Mouse (Mus musculus) intestine, postnatal 0 days (tissue): ENCODE data around the gene Smyd1. TPM values are rescaled to one million over a fixed set of nuclear protein-coding genes. Genes with fewer than 3 reads are reported as not detected.
"Not testable (repeated sequence)": the region's sequence is repeated elsewhere in the genome, so short reads cannot be mapped to it uniquely, and the experiment has no call there.

Experiments
- ATAC-seq: fragments of 200-750 bp; cut with Nextera tagmentation; 2 replicates; pipeline ENCODE4 v1.8.0; 2017; ENCODE audit warnings: mild to moderate bottlenecking, moderate TSS enrichment, moderate library complexity
- H3K27ac ChIP-seq: fragments of 300-500 bp; sonication (generic); 2 replicates; pipeline ENCODE4 v1.5.1; 2014; ENCODE audit warnings: mild to moderate bottlenecking, low read depth, low read length, moderate library complexity
- H3K27me3 ChIP-seq: fragments of 300-500 bp; sonication (generic); replicated peaks from 2 replicates; pipeline ENCODE4 v1.6.1; 2014; ENCODE audit warnings: low read length, mixed read lengths; ENCODE audit not compliant: control insufficient read depth, insufficient read depth
- H3K36me3 ChIP-seq: fragments of 300-500 bp; sonication (generic); 2 replicates; pipeline ENCODE4 v1.6.1; 2014; ENCODE audit warnings: mild to moderate bottlenecking, moderate library complexity; ENCODE audit not compliant: control insufficient read depth, insufficient read depth
- H3K4me1 ChIP-seq: fragments of 300-500 bp; sonication (generic); replicated peaks from 2 replicates; pipeline ENCODE4 v1.6.1; 2014; ENCODE audit warnings: antibody characterized with exemption, low read length, mixed read lengths; ENCODE audit not compliant: control insufficient read depth, insufficient read depth
- H3K4me2 ChIP-seq: fragments of 300-500 bp; sonication (generic); replicated peaks from 2 replicates; pipeline ENCODE4 v1.6.1; 2014; ENCODE audit warnings: low read depth, mild to moderate bottlenecking, moderate library complexity
- H3K4me3 ChIP-seq: fragments of 300-500 bp; sonication (generic); 2 replicates; pipeline ENCODE4 v1.5.1; 2014; ENCODE audit warnings: low read depth, low read length
- H3K9ac ChIP-seq: fragments of 300-500 bp; sonication (generic); 2 replicates; pipeline ENCODE4 v1.6.1; 2014; ENCODE audit warnings: mild to moderate bottlenecking, low read depth, low read length
- H3K9me3 ChIP-seq: fragments of 300-500 bp; sonication (generic); 2 replicates; pipeline ENCODE4 v1.6.1; 2016; ENCODE audit warnings: mixed run types; ENCODE audit not compliant: control insufficient read depth
- CTCF ChIP-seq: sonication (generic); IDR thresholded peaks from 2 replicates; pipeline ENCODE4 v1.5.1; 2016; ENCODE audit warnings: low read depth, mild to moderate bottlenecking, control low read depth, antibody characterized with exemption, moderate library complexity
- WGBS: fragments of 180-500 bp; shearing (Covaris S2); extraction: QIAGEN DNeasy Blood & Tissue Kit; methylation state at CpG from one replicate; pipeline ENCODE4 v1.1.7; 2014; 5-methylcytosine and 5-hydroxymethylcytosine counted together
- polyA plus RNA-seq: library from polyadenylated mRNA; unstranded; fragments of >200 nt; fragmentation: Nextera tagmentation; extraction: Ambion mirVana; gene quantifications from 2 replicates; pipeline ENCODE4 v1.2.1, GENCODE M21; 2015

Gene Smyd1
- polyA plus RNA-seq, 1 experiment from 2014 or later = 0.13 TPM

DNA sequence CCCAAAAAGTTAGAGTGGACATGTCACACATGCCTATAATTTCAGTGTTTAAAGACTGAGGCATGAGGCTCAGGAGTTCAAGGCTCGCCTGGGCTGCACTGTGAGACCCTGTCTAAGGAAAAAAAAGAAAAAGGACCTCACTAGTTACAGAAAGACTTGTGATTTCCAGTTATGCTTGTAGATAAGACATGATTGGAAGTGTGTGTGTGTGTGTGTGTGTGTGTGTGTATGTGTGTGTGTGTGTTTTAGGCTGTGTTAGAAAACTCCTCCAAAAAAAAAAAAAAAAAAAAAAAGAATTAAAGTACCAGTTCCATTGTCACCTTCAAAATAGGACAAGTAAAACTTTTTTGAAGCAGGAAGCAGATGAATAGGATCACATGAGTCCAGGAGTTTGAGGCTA, 47.4 kb downstream of the Smyd1 start:
- H3K27me3 ChIP-seq = no peaks in the 10 kb centered on the region
- no peaks in the 10 kb centered on the region for H3K36me3 ChIP-seq
- no peaks in the 10 kb centered on the region for H3K9me3 ChIP-seq
- no peak overlapping the region for H3K27ac ChIP-seq
- H3K4me1 ChIP-seq = 0 out of 2 replicates have a peak, but pooled peaks cover 4% of the 10 kb centered on the region
- no peak overlapping the region for H3K9ac ChIP-seq
- H3K4me3 ChIP-seq = no peak overlapping the region
- 95% methylated on average over 1 of the region's 1 CpGs for WGBS
- ATAC-seq = no peak
- H3K4me2 ChIP-seq = no peak overlapping the region
- no peak for TF ChIP-seq CTCF

DNA sequence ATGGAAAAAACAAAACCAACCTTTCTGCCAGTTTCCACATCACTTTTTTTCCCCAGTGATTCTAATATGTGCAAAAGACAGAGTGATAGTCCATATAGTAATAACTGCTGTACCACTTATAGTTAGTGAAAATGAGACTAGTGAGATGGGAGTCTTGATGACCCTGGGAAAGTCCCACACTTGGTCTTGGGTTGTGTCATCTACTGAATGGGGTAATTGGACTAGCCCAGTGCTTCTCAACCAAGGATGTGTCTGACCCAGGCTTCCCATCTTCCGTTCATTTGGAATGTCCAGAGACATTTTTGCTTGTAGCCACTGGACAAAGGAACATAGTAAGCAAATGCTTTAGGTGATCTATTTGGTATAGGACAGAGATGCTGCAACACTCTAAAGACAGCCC, 48.3 kb downstream of the Smyd1 start:
- Histone ChIP-seq H3K9ac (no peak overlapping the region), H3K27ac (no peak overlapping the region), H3K27me3 (no peaks in the 10 kb centered on the region), H3K4me1 (0 out of 2 replicates have a peak, but pooled peaks cover 4% of the 10 kb centered on the region), H3K9me3 (no peaks in the 10 kb centered on the region), H3K4me2 (no peak overlapping the region), H3K36me3 (no peaks in the 10 kb centered on the region), H3K4me3 (no peak overlapping the region)
- WGBS = 87% methylated on average over 1 of the region's 1 CpGs
- TF ChIP-seq CTCF = no peak
- ATAC-seq = no peak

DNA sequence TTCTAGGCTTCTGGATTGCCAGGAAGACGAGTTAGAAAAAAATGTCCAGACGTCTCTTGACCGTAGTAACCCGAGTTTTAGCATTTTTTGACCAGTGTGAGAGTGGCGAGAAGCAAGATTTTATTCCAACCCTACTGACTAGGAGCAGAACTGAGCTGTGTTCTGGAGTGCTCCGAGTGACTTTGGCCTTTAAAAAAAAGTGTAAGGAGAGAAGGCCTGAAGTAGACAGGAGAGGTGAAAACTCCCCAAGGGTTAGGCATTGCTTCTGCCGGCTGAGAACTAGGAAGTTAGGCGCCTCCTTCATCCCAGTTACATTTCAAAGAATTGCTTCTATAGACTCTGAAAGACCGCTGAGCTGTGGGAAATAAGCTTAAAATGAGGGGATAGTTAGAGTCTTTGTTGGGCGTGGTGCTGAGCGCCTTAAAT, 49.7 kb downstream of the Smyd1 start:
- no peak for TF ChIP-seq CTCF
- Histone ChIP-seq H3K27me3 (no peaks in the 10 kb centered on the region), H3K9ac (peak overlapping the region; percentile 92), H3K9me3 (no peaks in the 10 kb centered on the region), H3K4me3 (peak overlapping the region; percentile 75), H3K4me2 (peak overlapping the region; percentile 72), H3K4me1 (0 out of 2 replicates have a peak, but pooled peaks cover 4% of the 10 kb centered on the region), H3K36me3 (no peaks in the 10 kb centered on the region), H3K27ac (peak overlapping the region; percentile 92)
- WGBS = under 1% methylated on average over 11 of the region's 11 CpGs
- no peak for ATAC-seq

DNA sequence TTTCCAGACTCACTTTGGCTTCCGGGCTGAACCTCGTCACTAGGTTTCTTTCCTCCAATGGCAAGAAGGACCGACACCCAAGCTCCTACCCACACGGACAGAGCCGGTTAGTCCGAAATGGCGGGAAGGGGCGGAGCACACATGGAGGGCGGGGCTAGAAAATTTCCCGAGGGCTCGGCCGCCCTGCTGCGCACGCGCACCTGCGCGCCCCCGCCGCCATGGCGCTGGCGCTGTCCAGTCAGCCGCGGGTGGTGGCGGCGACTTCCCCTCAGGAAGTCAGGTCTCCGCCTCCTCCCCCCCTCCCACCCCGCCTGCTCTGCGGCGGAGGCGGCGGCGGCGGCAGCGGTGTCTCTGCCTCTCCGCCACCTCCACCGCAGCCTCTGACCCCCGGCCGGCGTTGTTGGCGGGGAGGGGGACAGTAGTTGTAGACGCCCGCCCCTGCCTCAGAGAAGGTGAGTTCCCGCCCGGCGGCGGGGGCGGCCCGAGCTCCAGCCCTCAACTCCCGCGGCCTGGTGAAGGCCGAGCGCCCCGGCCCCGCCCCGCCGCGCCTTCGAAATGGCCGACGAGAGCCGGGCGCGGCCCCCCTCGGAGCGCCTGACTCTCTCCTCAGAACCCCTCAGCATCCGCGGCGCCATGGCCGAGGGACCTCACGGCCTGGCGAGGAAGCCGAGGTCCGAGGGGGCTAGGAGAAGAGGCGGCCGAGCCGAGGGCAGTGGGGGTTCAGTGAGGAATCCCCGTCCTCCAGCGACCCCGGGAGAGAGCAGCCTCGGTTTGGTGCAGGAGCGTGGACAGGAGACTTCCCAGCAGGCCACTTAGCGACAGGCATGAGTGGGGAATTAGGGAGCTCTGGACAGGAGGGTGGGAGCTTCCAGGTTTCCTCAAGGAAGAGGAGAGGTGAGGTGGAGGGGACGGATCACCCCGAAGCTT, 50.4 kb downstream of the Smyd1 start, which contains the start of gene Krcc1:
Gene Krcc1, plus strand, starts transcription at position 289 of the 927 bp plus-strand sequence.
- Histone ChIP-seq H3K9ac (peak within 1 kb of the TSS; percentile 92), H3K36me3 (no peaks in the 10 kb centered on the region), H3K27ac (peak within 1 kb of the TSS; percentile 92), H3K4me1 (0 out of 2 replicates have a peak, but pooled peaks cover 4% of the 10 kb centered on the region), H3K4me2 (peak within 1 kb of the TSS; percentile 72), H3K27me3 (no peaks in the 10 kb centered on the region), H3K9me3 (no peaks in the 10 kb centered on the region), H3K4me3 (peak within 1 kb of the TSS; percentile 75)
- under 1% methylated on average over 73 of the region's 84 CpGs for WGBS
- peak; percentile 92 for ATAC-seq
- TF ChIP-seq CTCF = peak; percentile 27; the same call in 1 of the 2 replicates

DNA sequence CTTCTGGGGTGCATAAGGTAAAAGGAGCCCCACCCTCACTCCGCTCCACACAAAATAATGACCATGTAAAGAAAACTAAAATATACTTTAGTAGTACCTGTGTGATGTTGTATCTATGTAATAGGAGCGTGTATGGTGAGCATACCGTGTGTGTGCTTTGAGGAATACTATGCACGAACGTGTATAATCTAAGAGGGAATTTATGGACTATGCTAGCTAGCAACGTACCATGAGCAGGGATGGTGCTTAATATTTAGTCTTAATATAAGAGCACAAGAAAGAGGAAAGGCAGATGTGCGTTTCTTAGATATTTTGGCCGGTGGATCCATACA, 51.0 kb downstream of the Smyd1 start:
- peak overlapping the region; percentile 35; the same call in 1 of the 2 replicates for H3K9ac ChIP-seq

DNA sequence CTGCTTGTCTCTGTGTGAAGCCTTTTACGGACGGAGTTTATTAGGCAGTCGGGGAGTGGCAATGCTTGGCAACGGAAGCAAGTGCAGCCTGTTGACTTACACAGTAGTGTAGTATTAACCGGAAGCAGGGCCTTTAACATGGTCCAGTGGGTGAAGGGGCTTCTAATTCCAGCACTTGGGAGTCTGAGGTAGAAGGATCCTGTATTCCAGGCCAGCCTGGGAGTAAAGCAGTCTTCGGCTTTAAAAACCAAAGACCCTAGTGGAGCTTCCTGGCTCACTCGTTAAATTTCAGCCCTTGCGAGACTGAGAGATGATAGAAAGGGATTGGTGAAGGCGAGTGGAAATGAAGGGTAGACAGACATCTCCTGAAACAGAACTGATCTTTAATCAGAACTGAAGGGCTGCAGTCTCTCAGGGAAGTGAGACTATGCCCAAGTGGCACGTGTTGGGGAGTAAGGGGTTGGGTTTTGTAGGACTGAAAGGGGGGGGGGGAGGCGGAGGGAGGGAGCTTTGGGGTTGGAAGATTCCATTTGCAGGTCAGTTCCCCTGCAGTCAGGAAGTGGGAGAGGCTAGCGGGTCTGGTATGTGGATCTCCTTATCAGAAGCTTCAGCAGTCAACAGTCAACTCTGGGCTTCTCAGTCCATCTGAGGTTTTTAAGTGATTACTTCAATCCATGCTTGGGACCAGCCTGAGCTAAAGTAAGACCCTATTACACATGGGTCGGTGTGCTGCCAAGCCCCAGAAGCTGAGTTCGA, 51.6 kb downstream of the Smyd1 start:
- H3K36me3 ChIP-seq = no peaks in the 10 kb centered on the region
- peak overlapping the region; percentile 35; the same call in 1 of the 2 replicates for H3K9ac ChIP-seq
- 14% methylated on average over 13 of the region's 14 CpGs for WGBS

More for the DNA sequence above, 51.0 kb downstream of the Smyd1 start:
- no peak for TF ChIP-seq CTCF
- no peaks in the 10 kb centered on the region for H3K27me3 ChIP-seq
- 3% methylated on average over 8 of the region's 8 CpGs for WGBS
- no peaks in the 10 kb centered on the region for H3K36me3 ChIP-seq
- H3K4me3 ChIP-seq = peak overlapping the region; percentile 75
- H3K27ac ChIP-seq = peak overlapping the region; percentile 92
- ATAC-seq = peak; percentile 20
- 0 out of 2 replicates have a peak, but pooled peaks cover 4% of the 10 kb centered on the region for H3K4me1 ChIP-seq
- H3K4me2 ChIP-seq = peak overlapping the region; percentile 72
- H3K9me3 ChIP-seq = no peaks in the 10 kb centered on the region

DNA sequence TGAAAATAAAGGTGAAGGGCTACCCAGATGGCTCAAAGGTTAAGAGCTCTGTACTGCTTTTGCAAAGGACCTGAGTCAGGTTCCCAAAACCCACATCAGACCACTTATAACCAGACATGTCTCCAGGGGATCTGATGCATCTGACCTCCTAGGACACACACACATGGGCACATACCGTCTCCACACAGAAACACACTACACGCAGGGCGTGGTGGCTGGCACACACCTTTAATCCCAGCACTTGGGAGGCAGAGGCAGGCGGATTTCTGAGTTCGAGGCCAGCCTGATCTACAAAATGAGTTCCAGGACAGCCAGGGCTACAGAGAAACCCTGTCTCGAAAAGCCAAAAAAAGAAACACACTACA, 52.4 kb downstream of the Smyd1 start:
- H3K4me3 ChIP-seq = not testable (repeated sequence)
- 0 out of 2 replicates have a peak overlapping the region, but pooled peaks have one; percentile 50 for H3K27ac ChIP-seq
- WGBS = 94% methylated on average over 6 of the region's 6 CpGs

More for the DNA sequence above, 51.6 kb downstream of the Smyd1 start:
- H3K4me2 ChIP-seq = peak overlapping the region; percentile 72
- H3K4me3 ChIP-seq = peak overlapping the region; percentile 75
- H3K27ac ChIP-seq = peak overlapping the region; percentile 92
- peak; percentile 43 for ATAC-seq
- 0 out of 2 replicates have a peak, but pooled peaks cover 4% of the 10 kb centered on the region for H3K4me1 ChIP-seq
- TF ChIP-seq CTCF = no peak
- H3K27me3 ChIP-seq = no peaks in the 10 kb centered on the region
- H3K9me3 ChIP-seq = no peaks in the 10 kb centered on the region

More for the DNA sequence above, 52.4 kb downstream of the Smyd1 start:
- not testable (repeated sequence) for ATAC-seq, H3K9me3 ChIP-seq, H3K4me2 ChIP-seq, H3K36me3 ChIP-seq, H3K27me3 ChIP-seq, H3K9ac ChIP-seq, H3K4me1 ChIP-seq
